Mouse (Mus musculus): ENCODE results near the gene Gm17174. TPM values are rescaled to one million over a fixed set of nuclear protein-coding genes. Genes with fewer than 3 reads are reported as not detected.
A peak's percentile ranks its signal among the peaks of the same experiment; 100 is the strongest.

Gm17174 gene
- total and polyA plus RNA-seq, 3 experiments, result not detected

DNA sequence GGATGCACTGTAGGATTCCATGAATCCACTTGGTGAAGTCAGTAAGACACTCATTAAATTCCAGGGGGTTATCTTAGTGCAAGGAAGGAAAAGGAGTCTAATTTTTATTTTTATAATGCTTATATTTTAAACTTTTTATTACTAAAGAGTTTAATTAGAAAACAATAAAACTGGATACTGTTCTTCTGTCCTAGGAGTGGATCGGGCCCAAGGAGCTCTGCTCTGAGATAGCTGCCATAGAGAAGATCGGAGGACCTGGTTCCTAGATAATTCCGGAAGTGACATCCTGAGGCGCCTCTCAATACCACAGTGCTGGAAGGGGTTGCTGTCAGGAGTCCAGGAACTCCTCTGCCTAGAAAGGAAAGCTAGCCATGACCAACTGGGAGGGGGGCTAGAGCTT is 39.4 kb downstream of the Gm17174 start, which contains the start of gene Gm5622:
Gene Gm5622 (plus strand): TSS at position 301 of the 400 bp plus-strand sequence.
- 0 out of 2 replicates have a peak, but pooled peaks have one; percentile 14 for TF ChIP-seq HCFC1 (IDR thresholded peaks at IDR 0.05; ENCODE audit: low read depth, low read length)
- TF ChIP-seq NELFE (IDR thresholded peaks at IDR 0.05; ENCODE audit: low read depth, low read length), result no peak
- Histone ChIP-seq H3K27ac (ENCODE audit: insufficient read depth, low read depth) (no peak within 1 kb of the TSS), H3K9ac (ENCODE audit: insufficient read depth, low read depth) (no peak within 1 kb of the TSS), H3K4me3 (replicated peaks in 1 of 3; ENCODE audit: low read depth in 2 of 3, low read length in 2 of 3, poor library complexity in 1 of 3) (peak within 1 kb of the TSS in 1 of 3 experiments; percentile 11), H3K79me2 (replicated peaks; ENCODE audit: control insufficient read depth, extremely low read depth, insufficient read depth, poor library complexity, severe bottlenecking) (no peaks in the 10 kb centered on the region), H3K27me3 (replicated peaks) (no peaks in the 10 kb centered on the region), H3K36me3 (replicated peaks in 1 of 2; ENCODE audit: control insufficient read depth in 1 of 2, insufficient read depth in 1 of 2, low read length in 1 of 2) (no peaks in the 10 kb centered on the region), H3K4me2 (ENCODE audit: insufficient read depth, low read depth, poor library complexity, severe bottlenecking) (no peak within 1 kb of the TSS), H3K9me3 (replicated peaks; ENCODE audit: low read length) (no peaks in the 10 kb centered on the region), H3K4me1 (ENCODE audit: control insufficient read depth in 1 of 2, insufficient read depth in 2 of 2) (no peaks in the 10 kb centered on the region)
- in situ Hi-C loops (cut with MboI; ENCODE audit: low pct_ligation_motif_present, low pct_unique_long_range_greater_than_20kb, low sequenced_read_pairs) (no loop called here), dilution Hi-C loops (cut with MboI; ENCODE audit: extremely low pct_ligation_motif_present, extremely low pct_unique_long_range_greater_than_20kb, low sequenced_read_pairs) (no loop called here)
- no peak for DNase-seq (ENCODE audit: extremely low read depth)

Other genes starting within 250 kb of the Gm17174 start
- not detected in 2 replicates for gene Gm7247, start 230.4 kb downstream of the Gm17174 start, total RNA-seq (2012; rRNA removed)
- not detected in 2 replicates for gene Gm7247, start 230.4 kb downstream of the Gm17174 start, total RNA-seq (2014; rRNA removed)
- not detected in 2 replicates for gene Gm7247, start 230.4 kb downstream of the Gm17174 start, polyA plus RNA-seq (2012; ENCODE audit: insufficient read length, low read depth)
- gene Vmn2r88, start 181.3 kb downstream of the Gm17174 start, total RNA-seq (2012; rRNA removed), result not detected in 2 replicates
- gene Vmn2r88, start 181.3 kb downstream of the Gm17174 start, total RNA-seq (2014; rRNA removed), result not detected in 2 replicates
- not detected in 2 replicates for gene Vmn2r88, start 181.3 kb downstream of the Gm17174 start, polyA plus RNA-seq (2012; ENCODE audit: insufficient read length, low read depth)
- 0.08 TPM in 1 of 2 replicates, not detected in the other for gene Vmn2r89, start 140.3 kb downstream of the Gm17174 start, total RNA-seq (2012; rRNA removed)
- gene Vmn2r89, start 140.3 kb downstream of the Gm17174 start, total RNA-seq (2014; rRNA removed), result not detected in 2 replicates
- 0.09 and 0.26 TPM in 2 replicates for gene Vmn2r89, start 140.3 kb downstream of the Gm17174 start, polyA plus RNA-seq (2012; ENCODE audit: insufficient read length, low read depth)
- gene Gm5622, start 39.3 kb downstream of the Gm17174 start, total RNA-seq (2012; rRNA removed), result 1.6 and 1.8 TPM in 2 replicates
- 0.19 and 0.34 TPM in 2 replicates for gene Gm5622, start 39.3 kb downstream of the Gm17174 start, total RNA-seq (2014; rRNA removed)
- 0.29 TPM in 1 of 2 replicates, not detected in the other for gene Gm5622, start 39.3 kb downstream of the Gm17174 start, polyA plus RNA-seq (2012; ENCODE audit: insufficient read length, low read depth)
- not detected in 2 replicates for gene Gm17175, start 18.1 kb downstream of the Gm17174 start, total RNA-seq (2012; rRNA removed)
- not detected in 2 replicates for gene Gm17175, start 18.1 kb downstream of the Gm17174 start, total RNA-seq (2014; rRNA removed)
- not detected in 2 replicates for gene Gm17175, start 18.1 kb downstream of the Gm17174 start, polyA plus RNA-seq (2012; ENCODE audit: insufficient read length, low read depth)
- not detected in 2 replicates for gene Gm17078, start 19.2 kb upstream of the Gm17174 start, total RNA-seq (2012; rRNA removed)
- not detected in 2 replicates for gene Gm17078, start 19.2 kb upstream of the Gm17174 start, total RNA-seq (2014; rRNA removed)
- gene Gm17078, start 19.2 kb upstream of the Gm17174 start, polyA plus RNA-seq (2012; ENCODE audit: insufficient read length, low read depth), result not detected in 2 replicates
- 0.17 and 0.59 TPM in 2 replicates for gene Gm4181, start 43.5 kb upstream of the Gm17174 start, total RNA-seq (2012; rRNA removed)
- 2.7 and 3.5 TPM in 2 replicates for gene Gm4181, start 43.5 kb upstream of the Gm17174 start, total RNA-seq (2014; rRNA removed)
- gene Gm4181, start 43.5 kb upstream of the Gm17174 start, polyA plus RNA-seq (2012; ENCODE audit: insufficient read length, low read depth), result 0.70 and 1.6 TPM in 2 replicates
- not detected in 2 replicates for gene Gm17079, start 103.3 kb upstream of the Gm17174 start, total RNA-seq (2012; rRNA removed)
- not detected in 2 replicates for gene Gm17079, start 103.3 kb upstream of the Gm17174 start, total RNA-seq (2014; rRNA removed)
- not detected in 2 replicates for gene Gm17079, start 103.3 kb upstream of the Gm17174 start, polyA plus RNA-seq (2012; ENCODE audit: insufficient read length, low read depth)
- not detected in 2 replicates for gene Gm5800, start 125.0 kb upstream of the Gm17174 start, total RNA-seq (2012; rRNA removed)
- not detected in 2 replicates for gene Gm5800, start 125.0 kb upstream of the Gm17174 start, total RNA-seq (2014; rRNA removed)
- gene Gm5800, start 125.0 kb upstream of the Gm17174 start, polyA plus RNA-seq (2012; ENCODE audit: insufficient read length, low read depth), result not detected in 2 replicates
- gene Ang4, start 181.5 kb upstream of the Gm17174 start, total RNA-seq (2012; rRNA removed), result not detected in 2 replicates
- gene Ang4, start 181.5 kb upstream of the Gm17174 start, total RNA-seq (2014; rRNA removed), result not detected in 2 replicates
- gene Ang4, start 181.5 kb upstream of the Gm17174 start, polyA plus RNA-seq (2012; ENCODE audit: insufficient read length, low read depth), result not detected in 2 replicates
- not detected in 2 replicates for gene AY358078, start 207.9 kb upstream of the Gm17174 start, total RNA-seq (2012; rRNA removed)
- gene AY358078, start 207.9 kb upstream of the Gm17174 start, total RNA-seq (2014; rRNA removed), result 0.26 TPM in 1 of 2 replicates, not detected in the other
- gene AY358078, start 207.9 kb upstream of the Gm17174 start, polyA plus RNA-seq (2012; ENCODE audit: insufficient read length, low read depth), result not detected in 2 replicates

Measured in CH12.LX (cell line).